Mouse (Mus musculus) stomach, postnatal 0 days (tissue): ENCODE results near the gene Oxsr1.
A peak's percentile ranks its signal among the peaks of the same experiment; 100 is the strongest.

Experiments
- CTCF ChIP-seq: IDR thresholded peaks from 2 replicates; pipeline ENCODE4 v1.5.1; 2016; ENCODE audit warnings: antibody characterized with exemption, low read depth, mild to moderate bottlenecking, moderate library complexity
- EP300 ChIP-seq: optimal IDR thresholded peaks from 2 replicates; pipeline ENCODE3; 2016; ENCODE audit warnings: antibody characterized with exemption

DNA sequence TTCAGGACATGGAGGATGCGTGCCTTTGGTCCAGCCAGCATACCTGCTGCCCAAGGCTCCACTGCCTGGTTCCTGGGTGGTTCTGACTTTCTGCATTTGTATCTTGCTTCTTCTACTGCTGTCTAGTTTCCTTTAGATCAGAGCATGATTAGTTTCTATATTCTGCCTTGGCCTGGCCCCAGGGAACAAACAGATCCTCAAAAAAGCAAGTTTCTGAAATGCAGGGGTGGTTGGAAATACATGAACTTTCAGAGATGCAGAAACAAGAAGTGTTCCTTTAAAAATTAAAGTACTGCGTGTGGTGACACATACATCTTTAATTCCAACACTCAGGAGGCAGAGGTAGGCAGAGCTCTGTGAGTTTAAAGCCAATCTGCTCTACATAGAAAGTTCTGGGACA, 12.6 kb upstream of the Oxsr1 start:
- TF ChIP-seq CTCF (0 out of 2 replicates have a peak, but pooled peaks have one; percentile 0), EP300 (no peak)
